Mouse (Mus musculus): ENCODE results near the gene Krt78. TPM values are rescaled to one million over a fixed set of nuclear protein-coding genes. Genes with fewer than 3 reads are reported as not detected.

Krt78 gene
- total RNA-seq, 2 experiments from 2014 or later: not detected

DNA sequence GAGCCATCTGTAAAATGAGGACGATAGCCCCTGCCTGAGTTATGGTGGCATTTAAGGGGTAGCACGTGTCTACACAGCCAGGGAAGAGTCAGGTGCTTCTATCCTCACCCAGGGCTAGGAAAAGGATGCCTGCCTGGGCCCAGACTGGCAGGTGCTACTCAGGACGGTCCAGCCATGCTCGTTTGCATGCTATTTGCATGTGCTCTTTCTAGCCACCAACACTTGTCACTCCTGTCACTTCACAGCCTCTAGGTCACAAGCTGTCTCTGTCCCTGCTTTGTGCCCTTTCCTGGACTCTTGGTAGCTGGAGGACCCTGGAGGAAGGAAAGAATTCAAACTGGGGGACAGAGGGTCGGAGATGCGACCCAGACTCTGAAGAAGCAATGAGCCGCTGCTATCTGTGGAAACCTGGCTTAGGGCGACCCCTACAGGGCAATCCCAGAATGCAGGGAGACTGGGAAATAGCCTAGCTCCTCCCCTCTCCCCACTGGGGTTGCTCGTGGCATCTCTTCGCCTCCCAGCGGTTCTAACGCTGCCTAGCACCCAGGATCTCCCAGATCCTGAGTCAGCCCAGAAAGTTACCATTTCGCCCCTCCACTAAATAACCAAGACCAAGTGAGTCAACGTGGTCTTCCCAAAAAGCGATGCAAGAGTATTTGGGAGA is 19.5 kb upstream of the Krt78 start:
- peak; percentile 81 for ATAC-seq (replicated peaks; ENCODE audit: poor library complexity)

- no peak for ATAC-seq (replicated peaks; ENCODE audit: poor library complexity)
These were observed 16.4 kb upstream of the Krt78 start for GRCm38 (mm10) chr15:101970536-101970935.

DNA sequence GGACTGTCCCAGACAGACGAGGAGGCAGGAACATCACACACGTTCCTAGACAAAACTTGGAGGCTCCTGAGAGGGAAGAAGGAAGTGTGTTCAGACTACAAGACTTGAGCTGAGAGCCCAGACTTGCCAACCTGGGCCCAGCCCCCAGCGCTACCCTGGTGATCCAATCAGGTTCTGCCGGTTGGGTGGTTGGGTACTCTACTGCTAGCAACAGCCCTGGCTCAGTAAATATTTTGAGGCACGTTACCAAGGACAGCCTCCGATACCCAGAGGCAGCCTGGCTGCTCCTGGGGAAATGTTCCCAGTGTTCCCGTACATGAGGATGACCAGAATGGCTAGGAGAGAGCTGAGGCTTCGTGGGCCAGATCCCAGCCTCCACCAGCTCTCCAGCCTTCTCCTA is 12.7 kb upstream of the Krt78 start:
- ATAC-seq (replicated peaks; ENCODE audit: poor library complexity): no peak

GRCm38 (mm10) chr15:101958891-101959290 is 4.8 kb upstream of the Krt78 start:
- no peak for ATAC-seq (replicated peaks; ENCODE audit: poor library complexity)

- ATAC-seq (replicated peaks; ENCODE audit: poor library complexity): no peak
These were observed 1.2 kb downstream of the Krt78 start for GRCm38 (mm10) chr15:101952733-101953474.

DNA sequence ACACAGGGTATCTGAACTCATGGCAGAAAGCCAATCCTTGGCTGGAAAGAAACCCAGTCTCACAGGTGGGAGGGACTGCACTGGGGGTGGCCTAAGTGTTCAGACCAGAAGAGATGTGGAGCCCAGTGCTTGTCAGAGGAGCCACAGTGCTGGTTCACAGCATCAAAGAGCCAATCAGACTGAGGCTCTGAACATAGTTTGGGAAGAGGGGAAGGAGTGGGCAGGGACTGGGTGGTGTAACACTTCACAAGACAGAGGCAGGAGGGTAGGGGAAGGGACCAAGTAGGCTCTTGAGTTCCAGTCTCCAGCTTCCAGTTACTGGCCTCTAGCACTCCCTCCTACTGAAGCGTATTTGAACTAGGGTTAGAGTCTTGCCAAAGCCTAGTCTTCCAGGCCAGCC is 8.7 kb downstream of the Krt78 start:
- ATAC-seq (replicated peaks; ENCODE audit: poor library complexity): no peak

DNA sequence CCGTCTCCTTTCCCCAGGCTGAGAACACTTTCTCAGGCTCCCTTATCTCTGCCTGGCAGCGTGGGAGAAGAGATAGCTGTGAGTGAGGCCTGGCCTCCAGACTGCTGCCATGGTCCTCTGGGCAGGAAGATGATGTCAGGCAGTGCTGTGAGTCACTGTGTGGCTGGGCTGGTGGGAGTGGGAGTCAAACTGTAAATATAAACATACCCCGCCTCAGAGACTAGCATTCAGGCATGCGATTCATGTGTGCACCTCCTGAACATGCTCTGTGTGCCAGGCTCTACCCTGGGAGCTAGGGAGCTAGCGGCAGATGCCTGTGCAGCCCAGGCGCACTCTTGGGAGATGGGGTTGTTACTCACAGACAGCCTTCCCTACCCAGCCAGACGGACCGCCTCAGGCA is 12.1 kb downstream of the Krt78 start:
- ATAC-seq (replicated peaks; ENCODE audit: poor library complexity): no peak

DNA sequence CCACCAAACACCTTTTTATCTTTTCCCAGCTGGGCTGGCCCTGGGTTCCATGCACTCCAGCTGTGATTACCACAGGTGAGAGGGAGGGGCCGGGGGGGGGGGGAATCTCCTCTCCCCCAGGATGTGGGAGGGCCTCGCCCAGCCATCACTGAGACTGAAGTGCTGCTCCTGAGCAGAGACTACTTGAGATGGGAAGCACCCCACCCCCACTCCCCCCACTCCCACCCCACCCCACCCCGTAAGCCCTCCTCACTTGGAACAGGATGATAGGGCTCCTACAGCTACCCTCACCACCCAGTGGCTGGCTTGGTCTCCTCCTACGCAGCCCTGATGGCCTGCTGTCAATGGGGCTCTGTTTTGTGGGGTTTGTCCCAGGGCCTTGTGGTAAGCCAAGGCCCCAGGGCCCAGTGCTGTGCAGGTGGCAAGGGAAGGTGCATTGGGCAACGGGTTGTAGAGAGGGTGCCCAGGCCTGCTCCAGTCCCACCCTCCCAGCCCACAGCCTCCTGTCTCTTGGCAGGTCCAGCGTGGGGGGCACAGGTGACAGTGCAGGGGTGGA is 13.7 kb downstream of the Krt78 start, which contains the start of gene Krt79:
Gene Krt79, minus strand, starts transcription at position 51 of the 556 bp plus-strand sequence.
- no peak for ATAC-seq (replicated peaks; ENCODE audit: poor library complexity)

GRCm38 (mm10) chr15:101938600-101939308 is 15.3 kb downstream of the Krt78 start:
- ATAC-seq (replicated peaks; ENCODE audit: poor library complexity): no peak

- no peak for ATAC-seq (replicated peaks; ENCODE audit: poor library complexity)
These were observed 21.1 kb downstream of the Krt78 start for GRCm38 (mm10) chr15:101933024-101933423.

GRCm38 (mm10) chr15:101929666-101930065 is 24.4 kb downstream of the Krt78 start:
- ATAC-seq (replicated peaks; ENCODE audit: poor library complexity): no peak

GRCm38 (mm10) chr15:101929087-101929486 is 25.0 kb downstream of the Krt78 start:
- no peak for ATAC-seq (replicated peaks; ENCODE audit: poor library complexity)

DNA sequence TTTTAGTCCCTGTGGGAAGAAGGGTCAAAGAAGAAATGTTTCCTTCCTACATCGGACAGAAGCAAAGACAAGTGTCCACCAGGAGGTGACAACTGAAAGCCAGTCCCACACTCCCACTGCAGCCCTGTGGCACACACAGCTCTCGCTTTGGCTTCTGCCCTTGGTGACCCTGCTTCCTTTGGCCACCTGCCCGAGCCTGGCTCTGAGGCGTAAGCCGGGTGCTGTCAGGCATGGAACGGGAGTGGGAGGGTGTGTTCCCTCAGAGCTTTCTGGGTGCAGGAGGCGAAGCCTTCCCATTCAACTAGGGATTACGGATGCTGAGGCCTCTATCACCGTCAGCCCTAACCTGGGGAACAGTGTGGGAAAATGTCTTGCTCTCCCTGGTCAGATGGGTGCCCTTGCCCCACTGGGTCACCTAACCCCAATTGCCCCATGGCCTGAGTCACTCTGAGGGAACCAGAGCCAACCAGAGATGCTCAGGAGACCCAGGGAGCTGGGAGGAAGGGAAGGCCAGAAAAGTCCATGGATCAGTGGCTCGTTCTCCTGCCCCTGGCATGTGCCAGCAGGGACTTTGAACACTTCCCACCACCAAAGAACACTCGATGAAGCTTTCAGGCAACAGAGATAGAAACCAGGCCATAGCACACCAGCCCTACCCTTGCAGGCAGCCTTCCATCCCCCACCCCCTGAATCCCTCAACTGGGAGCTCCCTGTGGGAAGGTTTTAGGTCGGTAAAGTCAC is 26.6 kb downstream of the Krt78 start:
- no peak for ATAC-seq (replicated peaks; ENCODE audit: poor library complexity)

- ATAC-seq (replicated peaks; ENCODE audit: poor library complexity): no peak
These were observed 29.0 kb downstream of the Krt78 start for GRCm38 (mm10) chr15:101925041-101925440.

GRCm38 (mm10) chr15:101924635-101925034 is 29.5 kb downstream of the Krt78 start, which contains the start of gene Krt4:
Gene Krt4, minus strand, starts transcription at chr15:101924735.
- ATAC-seq (replicated peaks; ENCODE audit: poor library complexity): no peak

GRCm38 (mm10) chr15:101922296-101922695 is 31.8 kb downstream of the Krt78 start:
- ATAC-seq (replicated peaks; ENCODE audit: poor library complexity): no peak

DNA sequence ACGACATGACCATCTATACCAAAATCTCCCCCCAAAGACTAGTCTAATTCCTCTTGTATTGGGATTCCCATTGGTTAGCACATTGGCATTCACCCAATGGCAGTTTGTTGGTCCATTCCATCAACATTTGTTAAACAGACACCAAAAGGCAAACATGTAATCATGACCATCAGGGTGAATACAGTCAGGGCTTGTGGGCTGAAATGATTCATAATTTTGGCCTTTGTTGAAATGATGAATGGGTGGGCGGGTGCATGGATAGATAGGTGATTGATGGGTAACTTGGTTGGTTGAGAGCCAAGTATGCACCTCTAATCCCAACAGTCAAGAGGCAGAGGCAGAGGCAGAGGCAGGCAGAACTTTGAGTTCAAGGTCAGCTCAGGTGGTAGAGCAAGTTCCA is 38.0 kb downstream of the Krt78 start:
- ATAC-seq (replicated peaks; ENCODE audit: poor library complexity): no peak

DNA sequence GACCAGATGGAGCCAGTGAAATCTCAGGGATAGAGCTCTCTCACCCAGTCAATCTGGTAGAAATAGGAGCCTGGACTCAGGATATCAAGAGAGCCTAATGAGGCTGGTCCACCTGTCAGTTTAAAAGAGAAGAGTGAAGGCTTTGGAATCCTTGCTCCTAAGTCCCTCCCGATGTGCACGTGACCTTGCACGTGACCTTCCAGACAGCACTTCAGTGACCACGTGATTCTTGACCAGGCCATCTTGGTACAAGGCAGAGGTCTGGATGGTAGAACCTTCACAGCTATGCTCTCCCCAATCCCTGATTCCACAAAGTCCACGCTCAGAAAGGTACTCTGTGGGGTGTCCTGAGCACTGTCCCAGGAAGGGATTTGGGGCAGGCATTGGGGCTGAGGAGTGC is 49.2 kb downstream of the Krt78 start:
- no peak for ATAC-seq (replicated peaks; ENCODE audit: poor library complexity)

DNA sequence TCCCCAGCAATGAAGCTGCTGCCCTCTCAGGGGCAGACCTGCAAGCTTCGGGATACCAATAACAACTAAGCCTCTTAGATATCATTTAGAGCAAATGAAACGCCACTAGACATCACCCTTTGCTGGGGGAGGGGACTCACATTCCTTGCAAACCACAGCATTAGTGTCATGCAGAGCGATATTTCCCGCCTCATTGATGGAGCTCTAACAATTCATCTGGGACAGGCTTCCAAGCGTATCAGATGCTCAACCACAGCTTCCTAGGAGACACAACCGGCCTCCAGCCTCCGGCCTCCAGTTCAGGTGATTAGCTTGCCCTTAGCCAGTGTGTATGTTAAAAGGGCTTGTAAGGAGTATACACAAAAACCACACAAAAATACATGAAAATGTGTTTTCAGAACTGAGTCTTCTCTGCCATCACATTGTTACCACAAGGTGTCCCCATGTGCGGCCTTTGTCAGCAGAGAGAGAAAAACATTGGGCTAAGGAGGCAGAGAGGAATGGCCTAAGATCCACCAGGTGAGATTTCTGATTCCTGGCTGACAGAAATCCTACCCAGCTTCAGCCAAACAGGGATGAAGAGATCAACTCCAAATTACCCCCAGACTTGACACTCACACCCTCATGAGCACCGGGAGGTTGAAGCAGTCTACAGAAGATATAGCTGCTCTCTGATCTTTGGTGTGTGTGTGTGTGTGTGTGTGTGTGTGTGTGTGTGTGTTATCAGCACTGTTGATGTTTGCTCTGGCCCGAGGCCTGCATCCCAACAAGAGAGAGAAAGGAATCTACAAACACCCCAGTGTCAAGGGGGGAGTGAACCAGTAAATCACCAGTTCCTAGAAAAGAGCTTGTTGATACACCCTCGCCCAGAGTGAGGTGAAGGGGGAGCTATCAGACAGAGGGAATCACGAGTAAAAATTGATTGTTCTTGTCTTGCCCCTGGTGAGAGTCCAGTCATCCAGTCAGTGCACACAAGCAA is 51.6 kb downstream of the Krt78 start:
- ATAC-seq (replicated peaks; ENCODE audit: poor library complexity): no peak
